Mouse (Mus musculus): ENCODE measurements around the gene Txndc12.

The Txndc12 gene

DNA sequence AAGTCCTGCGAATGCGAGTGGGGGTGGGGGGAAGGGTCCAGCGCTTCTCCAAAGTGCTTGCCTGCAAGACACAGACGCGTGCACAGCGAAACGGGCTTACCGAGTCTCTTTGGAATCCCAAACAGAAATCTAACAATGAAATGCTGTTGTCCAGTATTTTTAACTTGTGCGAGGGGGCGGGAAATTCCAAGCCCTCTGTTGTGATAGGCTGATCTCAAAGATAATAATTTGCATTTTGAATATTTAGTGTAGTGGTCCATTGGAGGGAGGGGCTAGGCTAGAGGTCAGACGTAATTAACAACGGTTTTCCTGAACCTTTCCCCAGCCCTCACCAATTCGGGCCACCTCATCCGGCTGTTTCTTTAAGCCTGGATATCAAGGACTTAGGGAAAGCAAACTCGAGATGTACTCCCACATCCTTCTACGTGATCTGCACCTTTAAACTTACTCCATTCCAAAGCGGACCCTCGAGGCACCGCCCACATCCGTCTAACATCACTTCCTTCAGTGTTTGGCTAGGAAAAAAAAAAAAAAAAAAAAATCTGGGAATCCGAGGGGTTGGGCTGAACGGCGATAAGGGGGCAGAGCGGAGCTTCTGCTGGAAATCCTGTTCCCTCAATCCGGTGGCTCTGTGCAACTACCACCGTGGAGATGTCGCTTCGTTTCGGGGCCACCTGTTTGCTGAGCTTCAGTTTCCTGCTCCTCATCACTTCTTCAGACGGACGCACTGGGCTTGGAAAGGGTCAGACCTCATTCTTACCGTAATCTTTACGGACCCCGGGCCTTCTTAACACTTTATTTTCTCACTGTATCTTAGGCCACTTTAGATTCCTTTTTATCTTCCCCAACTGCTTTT, at the start of gene Txndc12:
Gene Txndc12, plus strand, starts transcription at position 487 of the 856 bp plus-strand sequence.
- peak; percentile 97 for DNase-seq

GRCm38 (mm10) chr4:108789258-108789936, 45.0 kb upstream of the Txndc12 start:
- no peak for DNase-seq

GRCm38 (mm10) chr4:108790507-108790906, 43.9 kb upstream of the Txndc12 start:
- DNase-seq: no peak

- DNase-seq: no peak
These were observed 40.5 kb upstream of the Txndc12 start for GRCm38 (mm10) chr4:108793941-108794340.

GRCm38 (mm10) chr4:108796701-108797100, 37.7 kb upstream of the Txndc12 start:
- no peak for DNase-seq

GRCm38 (mm10) chr4:108798083-108798830, 36.1 kb upstream of the Txndc12 start:
- DNase-seq: peak; percentile 74

- DNase-seq: no peak
These were observed 30.9 kb upstream of the Txndc12 start for GRCm38 (mm10) chr4:108803535-108803934.

- no peak for DNase-seq
These were observed 23.3 kb upstream of the Txndc12 start for GRCm38 (mm10) chr4:108811142-108811541.

- DNase-seq: peak; percentile 29
These were observed 22.9 kb upstream of the Txndc12 start for GRCm38 (mm10) chr4:108811550-108811949.

DNA sequence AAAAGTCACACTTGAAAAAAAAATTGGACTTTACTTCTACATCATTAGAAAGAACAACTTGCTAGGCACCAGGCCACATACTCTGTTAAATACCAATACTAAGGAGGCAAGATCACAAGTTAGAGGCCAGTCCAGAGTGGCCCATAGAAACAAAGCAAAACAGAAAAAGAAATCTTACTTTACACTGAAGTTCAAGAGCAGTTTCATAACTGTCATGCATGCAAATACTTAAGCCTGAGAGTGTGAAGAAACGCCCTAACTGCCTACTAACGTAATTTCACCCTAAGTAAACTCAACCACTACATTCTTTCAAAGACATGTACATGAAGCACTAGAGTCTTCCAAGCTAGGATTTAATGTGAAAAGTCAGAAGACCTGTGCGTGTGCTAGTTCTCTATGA, 8.7 kb upstream of the Txndc12 start:
- DNase-seq: no peak

DNA sequence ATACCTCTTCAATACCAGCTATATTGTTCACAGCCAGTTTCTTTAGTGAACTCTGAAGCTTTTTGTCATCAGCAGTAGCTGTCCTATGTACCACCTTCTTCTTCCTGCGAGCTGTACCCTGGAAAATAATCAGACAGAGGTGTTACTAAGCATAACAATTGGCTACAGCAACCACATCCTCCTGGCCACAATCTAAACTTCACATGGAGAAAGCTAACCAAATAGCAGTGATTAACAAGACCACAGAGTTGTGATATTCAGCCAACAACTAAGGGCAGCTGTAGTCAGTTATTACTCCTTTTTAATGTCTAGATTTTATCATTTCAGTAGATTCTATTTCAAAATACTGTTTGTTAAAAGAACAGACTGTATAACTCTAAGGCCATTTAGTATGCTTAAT, 8.3 kb upstream of the Txndc12 start:
- DNase-seq: no peak

DNA sequence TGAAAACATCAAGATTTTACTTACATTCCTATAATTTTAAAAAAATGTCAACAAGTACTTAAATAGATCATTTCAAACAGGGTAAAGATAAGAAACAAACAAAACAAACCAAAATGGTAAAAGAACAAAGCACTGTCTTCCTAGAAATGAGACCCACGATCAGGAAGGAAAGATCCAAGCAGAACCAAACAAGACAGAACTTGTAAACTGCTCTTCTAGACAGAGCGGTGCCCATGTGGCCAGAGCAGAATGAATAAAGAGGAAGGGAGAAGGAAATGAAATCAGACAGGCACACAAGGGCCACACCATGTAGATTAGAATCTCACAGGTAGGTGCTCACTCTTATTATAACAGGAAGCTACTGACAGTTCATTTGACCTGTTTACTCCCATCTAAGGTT, 7.8 kb upstream of the Txndc12 start:
- DNase-seq: no peak

- DNase-seq: no peak
These were observed 3.7 kb upstream of the Txndc12 start for GRCm38 (mm10) chr4:108830698-108831097.

DNA sequence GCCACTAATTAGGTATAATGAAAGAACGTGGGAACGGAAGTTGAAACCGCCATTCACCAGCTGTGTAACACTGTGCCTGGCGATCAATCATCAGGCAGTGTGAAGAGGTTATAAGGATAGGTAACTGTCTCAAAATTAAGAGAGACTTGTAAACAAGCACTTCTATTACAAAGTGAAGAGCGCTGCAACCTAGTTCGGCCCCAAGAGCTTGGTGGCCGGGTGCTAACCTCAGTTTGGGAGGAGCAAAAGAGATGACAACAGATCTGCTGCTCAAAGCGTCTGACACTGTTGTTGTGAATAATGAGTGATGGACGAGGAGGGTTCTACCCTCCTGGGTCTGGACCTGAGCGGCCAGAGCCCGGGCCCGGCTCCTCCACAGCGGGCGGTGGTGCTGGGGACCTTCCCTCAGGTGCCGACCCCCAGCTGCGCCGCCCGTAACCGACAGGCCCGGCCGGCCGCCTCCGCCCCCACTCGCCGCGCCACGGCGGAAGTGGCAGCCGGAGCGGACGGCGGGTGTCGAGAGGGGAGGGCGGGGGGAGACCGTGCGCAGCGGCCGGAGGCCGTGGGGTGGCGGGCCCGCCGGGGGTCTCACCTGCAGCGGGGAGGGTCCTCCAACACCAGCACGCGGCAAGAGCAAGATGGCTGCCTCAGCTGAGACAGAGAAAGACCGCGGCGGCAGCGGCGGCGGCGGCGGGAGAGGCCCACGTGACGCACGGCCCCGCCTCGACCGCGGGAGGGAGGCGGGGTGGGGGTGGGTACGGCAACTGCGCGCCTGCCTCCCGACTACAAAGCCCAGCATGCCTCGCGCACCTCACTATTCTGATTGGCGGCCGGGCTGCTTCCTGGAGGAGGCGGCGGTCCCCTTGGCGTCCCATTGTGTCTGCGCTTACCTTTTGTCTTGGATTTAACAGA, 1.2 kb upstream of the Txndc12 start, which contains the start of gene Btf3l4:
Gene Btf3l4, minus strand, starts transcription at position 699 of the 912 bp plus-strand sequence.
- DNase-seq: peak; percentile 98

DNA sequence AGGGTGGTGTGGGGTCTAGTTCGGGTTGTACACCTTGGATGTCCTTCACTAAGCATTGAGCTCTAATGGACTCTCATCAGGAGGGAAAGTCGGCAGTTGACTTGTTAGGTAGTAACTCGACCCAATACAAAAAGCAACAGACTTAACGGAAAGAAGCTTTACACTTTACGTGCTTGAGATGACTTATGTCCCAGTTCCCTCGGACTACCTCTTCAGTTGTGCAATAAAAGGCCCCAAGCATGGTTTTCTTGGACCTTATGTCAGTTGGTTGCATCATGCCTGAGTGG, 630 bp upstream of the Txndc12 start:
- no peak for DNase-seq

DNA sequence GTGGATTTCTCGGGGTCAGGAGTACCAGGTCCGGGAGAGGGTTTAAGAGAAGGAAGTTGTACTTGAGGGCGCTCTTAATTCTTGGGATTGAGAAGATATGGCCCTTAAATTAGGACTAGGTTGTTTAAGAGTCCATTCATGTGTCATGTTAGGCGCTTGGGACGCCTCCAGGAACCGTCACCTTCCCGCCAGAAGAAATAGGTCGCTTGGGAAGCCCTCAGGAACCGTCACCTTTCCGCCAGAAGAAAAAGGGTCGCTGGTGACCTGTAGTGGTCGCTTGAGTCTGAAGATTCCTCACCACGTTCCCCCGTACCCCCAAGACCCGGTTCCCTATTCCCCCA, 540 bp downstream of the Txndc12 start:
- DNase-seq: peak; percentile 36

- DNase-seq: no peak
These were observed 1.1 kb downstream of the Txndc12 start for GRCm38 (mm10) chr4:108835496-108835895.

DNA sequence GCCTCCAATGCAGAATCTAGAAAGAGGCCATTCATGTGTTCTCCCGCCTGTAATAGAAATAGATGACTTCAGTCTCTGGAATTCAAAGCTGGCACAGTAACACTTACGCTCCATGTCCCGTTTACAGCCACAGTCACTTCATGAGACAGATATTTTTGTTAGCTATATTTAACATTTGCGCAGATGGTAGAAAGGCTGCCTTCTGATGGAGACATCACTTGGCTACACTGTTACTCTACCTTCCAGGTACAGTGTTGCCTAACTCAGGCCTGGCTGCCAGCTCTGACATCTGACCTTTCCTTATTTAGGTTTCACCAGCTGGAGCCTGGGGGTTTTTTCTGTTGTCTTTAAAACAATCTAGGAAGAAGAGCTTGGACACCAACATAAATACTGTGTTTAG, 3.6 kb downstream of the Txndc12 start:
- DNase-seq: no peak

DNA sequence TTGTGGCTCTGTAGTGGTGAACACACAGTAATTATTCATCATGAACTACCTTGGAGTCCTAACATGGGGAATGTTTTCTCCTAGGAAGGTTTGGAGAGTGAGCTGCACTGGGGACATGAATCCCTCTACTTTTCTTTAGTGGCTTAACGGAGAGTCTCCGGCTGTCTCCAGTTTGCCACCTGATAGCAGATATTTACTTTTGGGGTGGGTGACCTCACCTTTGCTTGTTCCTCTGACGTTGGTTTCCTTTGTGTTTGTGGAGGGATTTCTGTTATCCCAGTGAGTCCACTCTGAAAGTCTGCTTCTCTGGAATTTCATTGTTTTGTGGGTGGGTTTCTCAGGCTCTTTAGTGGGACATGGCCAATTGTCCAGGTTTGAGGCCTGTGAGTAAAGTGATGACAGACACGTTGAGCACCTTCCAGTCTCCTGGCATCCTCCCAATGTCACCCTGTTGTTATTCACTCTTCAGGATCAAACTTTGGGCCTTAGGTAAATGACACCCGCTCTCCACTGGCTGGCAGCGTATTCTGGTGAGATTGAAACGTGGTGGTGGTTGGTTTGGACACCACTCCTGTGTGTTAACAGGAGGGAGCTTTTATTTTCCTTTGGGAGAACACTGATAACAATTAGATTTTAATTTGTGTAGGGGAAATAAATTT, 7.6 kb downstream of the Txndc12 start:
- DNase-seq: no peak

DNA sequence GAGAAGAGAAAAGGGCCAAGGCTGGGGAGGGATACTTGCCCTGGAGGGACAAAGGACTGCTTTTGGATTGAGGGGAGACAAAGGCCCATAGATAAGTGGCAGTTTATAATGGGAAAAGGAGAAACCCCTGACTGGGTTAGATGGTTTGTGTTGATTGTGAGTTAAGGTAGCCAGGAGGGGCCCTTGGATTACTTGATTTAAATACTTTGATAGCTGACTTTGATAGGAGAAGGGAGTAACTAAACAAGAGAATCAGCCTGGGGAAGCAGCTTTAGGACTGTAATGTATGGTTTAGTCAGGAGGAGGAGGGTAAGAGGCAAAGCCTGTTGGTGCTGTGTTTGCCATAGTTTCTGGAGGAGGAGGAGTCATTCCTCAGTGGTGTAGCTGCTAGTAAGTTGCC, 8.9 kb downstream of the Txndc12 start:
- no peak for DNase-seq

DNA sequence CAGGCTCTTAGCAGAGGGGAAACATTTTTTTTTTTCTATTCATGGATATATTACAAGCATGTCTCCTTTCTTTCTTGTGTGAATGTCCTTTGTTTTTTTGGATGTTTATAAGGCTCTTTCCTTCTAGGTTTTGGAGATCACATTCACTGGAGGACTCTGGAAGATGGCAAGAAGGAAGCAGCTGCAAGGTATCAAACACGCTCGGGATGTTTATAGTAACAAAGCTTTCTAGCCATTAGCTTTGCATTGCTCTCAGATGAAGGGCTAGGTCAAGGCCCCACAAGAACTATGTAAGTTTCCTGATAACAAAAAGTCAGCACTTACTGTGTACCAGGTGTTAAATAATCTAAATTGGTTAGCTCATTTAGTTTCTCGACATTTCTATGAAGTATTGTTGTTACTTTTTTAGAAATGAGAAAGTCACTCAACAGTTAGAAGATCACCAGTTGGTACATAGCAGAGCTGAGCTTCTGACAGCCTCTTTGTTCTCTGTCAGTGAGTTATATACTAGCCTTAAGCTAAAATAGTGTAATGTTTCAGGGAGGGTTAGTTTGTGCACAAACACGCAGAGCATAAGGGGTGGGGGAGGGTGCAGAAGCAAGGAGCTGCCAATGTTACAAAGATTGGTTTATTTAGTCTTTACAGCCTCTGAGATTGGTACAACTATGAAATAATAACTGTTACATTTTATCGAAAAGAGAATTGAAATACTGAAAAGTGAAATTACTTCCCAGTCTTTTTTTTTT, 11.6 kb downstream of the Txndc12 start:
- DNase-seq: no peak
